ENCODE assay signal across 8 mouse cellular contexts in genomic region chr9:43545081-43545565, GRCm38 (mm10).
DNase-seq lines count a peak whose midpoint lies in the region; ATAC-seq and TF ChIP-seq lines count a peak whose summit lies in the region.
"Had no signal": no experiment of that assay in that cellular context is flagged by ENCODE, and none has a peak within 500 bp of the region (broad histone marks: within the 10 kb centered on the region; RNA-seq: fewer than 3 reads in every experiment).

No protein-coding gene starts in this region.

- WGBS in midbrain, embryonic 15.5 days: 30% methylated on average over 15 of the region's 15 CpGs

- peak; percentile 92 for DNase-seq in CD4-positive helper T cell, adult 2 months (ENCODE audit: low read depth, low spot score)
- DNase-seq in cerebellum, postnatal 36 days: peak; percentile 45 to 55
- DNase-seq in heart, adult 9 months (ENCODE audit: low spot score in 2 of 2): peak; percentile 3 to 19
- peak; percentile 47 to 67 for DNase-seq in kidney, postnatal 4 days
- DNase-seq in thymus, postnatal 36 days: peak; percentile 80 to 85

- H3K4me3 ChIP-seq in E14TG2a.4 (replicated peaks; ENCODE audit: low read length): peak overlapping the region; percentile 56
- 0 out of 2 replicates have a peak overlapping the region, but pooled peaks have one; percentile 11 for H3K4me3 ChIP-seq in midbrain, embryonic 15.5 days
- H3K4me3 ChIP-seq: embryonic facial prominence, embryonic 12.5 days had no signal

- H3K4me1 ChIP-seq in E14TG2a.4 (replicated peaks; ENCODE audit: low read depth, low read length): peaks cover 11% of the 10 kb centered on the region
- peaks cover 21% of the 10 kb centered on the region for H3K4me1 ChIP-seq in midbrain, embryonic 15.5 days

- no peak overlapping the region for H3K9ac ChIP-seq in midbrain, embryonic 15.5 days
- H3K9ac ChIP-seq: embryonic facial prominence, embryonic 12.5 days had no signal

- H3K27me3 ChIP-seq in E14TG2a.4 (ENCODE audit: insufficient read depth, low read length): peaks cover 63% of the 10 kb centered on the region
- no peaks in the 10 kb centered on the region for H3K27me3 ChIP-seq in midbrain, embryonic 15.5 days (replicated peaks)
- H3K27me3 ChIP-seq: embryonic facial prominence, embryonic 12.5 days had no signal

- ATAC-seq in midbrain, embryonic 15.5 days (replicated peaks): peak; percentile 27; the same call in 1 of the 2 replicates

- no peak for TF ChIP-seq CTCF in E14TG2a.4 (conservative IDR thresholded peaks at IDR 0.05; ENCODE audit: low read length)

- H3K4me2 ChIP-seq in midbrain, embryonic 15.5 days: peak overlapping the region; percentile 35
- H3K4me2 ChIP-seq: embryonic facial prominence, embryonic 12.5 days had no signal

- no peaks in the 10 kb centered on the region for H3K36me3 ChIP-seq in E14TG2a.4 (ENCODE audit: insufficient read depth, low read length)
- no peaks in the 10 kb centered on the region for H3K36me3 ChIP-seq in midbrain, embryonic 15.5 days (replicated peaks)
- H3K36me3 ChIP-seq: embryonic facial prominence, embryonic 12.5 days had no signal

- no peak overlapping the region for H3K27ac ChIP-seq in midbrain, embryonic 15.5 days
- H3K27ac ChIP-seq: embryonic facial prominence, embryonic 12.5 days had no signal

- no peaks in the 10 kb centered on the region for H3K9me3 ChIP-seq in E14TG2a.4 (ENCODE audit: low read length)
- no peaks in the 10 kb centered on the region for H3K9me3 ChIP-seq in midbrain, embryonic 15.5 days
- H3K9me3 ChIP-seq: embryonic facial prominence, embryonic 12.5 days had no signal

Comparison
In these comparisons a context has a peak if more than half of its experiments do, and no peak if none do; other contexts are left out.
1. DNase-seq: peak in every context shown above with its lines; median percentile 92 in CD4-positive helper T cell, adult 2 months; 82 in thymus, postnatal 36 days; 57 in kidney, postnatal 4 days; 50 in cerebellum, postnatal 36 days; 11 in heart, adult 9 months.